Mouse (Mus musculus) cerebellum, adult 9-11 months (tissue): ENCODE results near the gene Olfr202.
"Not testable (repeated sequence)": the region's sequence is repeated elsewhere in the genome, so short reads cannot be mapped to it uniquely, and the experiment has no call there.

Source experiments
- DNase-seq: peaks from one replicate; pipeline ENCODE4 v3.0.0; 2022

Gene Olfr202

GRCm38 (mm10) chr16:59286693-59287092 lies at the start of gene Olfr202:
Gene Olfr202 (minus strand): TSS chr16:59286793.
- no peak for DNase-seq

- DNase-seq, result no peak
Measured at GRCm38 (mm10) chr16:59331038-59331437, 44.4 kb upstream of the Olfr202 start, which contains the start of gene Olfr205. Gene Olfr205 (minus strand): TSS chr16:59331138.

DNA sequence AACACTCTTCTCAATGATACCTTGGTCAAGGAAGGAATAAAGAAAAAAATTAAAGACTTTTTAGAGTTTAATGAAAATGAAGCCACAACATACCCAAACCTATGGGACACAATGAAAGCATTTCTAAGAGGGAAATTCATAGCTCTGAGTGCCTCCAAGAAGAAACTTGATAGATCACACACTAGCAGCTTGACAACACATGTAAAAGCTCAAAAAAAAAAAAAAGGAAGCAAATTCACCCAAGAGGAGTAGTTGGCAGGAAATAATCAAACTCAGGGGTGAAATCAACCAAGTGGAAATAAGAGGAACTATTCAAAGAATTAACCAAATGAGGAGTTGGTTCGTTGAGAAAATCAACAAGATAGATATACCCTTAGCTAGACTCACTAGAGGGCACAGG lies 36.7 kb upstream of the Olfr202 start:
- not testable (repeated sequence) for DNase-seq

GRCm38 (mm10) chr16:59318148-59318547 lies 31.6 kb upstream of the Olfr202 start, which contains the start of gene Olfr204:
Gene Olfr204 (minus strand): TSS chr16:59318248.
- DNase-seq, result no peak

DNA sequence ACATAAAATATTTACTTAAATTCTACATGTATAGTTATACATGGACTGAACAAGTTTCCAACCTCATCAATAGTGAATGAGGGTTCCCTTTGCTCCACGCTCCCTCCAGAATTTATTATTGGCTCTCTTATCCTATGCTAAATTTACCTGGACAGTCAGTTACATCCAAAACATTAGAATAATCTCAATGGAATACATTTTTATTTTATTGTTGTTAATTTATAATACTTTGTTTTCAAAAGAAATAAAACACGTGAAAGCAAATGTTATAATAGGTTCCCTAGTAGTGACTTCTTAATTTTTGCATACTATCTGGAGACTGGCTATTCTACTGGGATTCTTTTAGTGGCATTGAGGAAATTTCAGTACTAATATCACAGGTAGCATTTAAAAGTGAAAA lies 12.0 kb upstream of the Olfr202 start, which contains the start of gene Olfr203:
Olfr203 (plus strand) TSS at position 301 of the 400 bp plus-strand sequence.
- no peak for DNase-seq

DNA sequence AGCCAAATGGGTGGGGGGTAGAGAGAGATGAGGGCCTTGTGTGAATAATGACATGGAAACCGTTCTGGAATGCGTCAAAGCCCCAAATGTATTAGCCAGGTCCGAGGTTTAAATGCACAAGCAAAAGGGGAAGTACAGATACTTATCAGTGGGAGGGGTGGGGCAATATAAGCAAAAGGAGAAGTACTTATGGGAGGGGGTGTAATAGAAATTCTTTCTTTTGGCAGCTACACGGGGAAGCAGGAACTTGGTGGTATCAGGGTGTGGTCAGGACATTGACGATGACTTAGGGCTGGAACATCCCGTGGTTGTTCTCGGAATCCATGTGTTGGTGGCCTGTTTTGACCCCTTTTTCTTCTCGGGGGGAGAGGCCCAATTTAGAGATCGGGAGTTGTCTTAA lies 983 bp upstream of the Olfr202 start:
- DNase-seq, result not testable (repeated sequence)

DNA sequence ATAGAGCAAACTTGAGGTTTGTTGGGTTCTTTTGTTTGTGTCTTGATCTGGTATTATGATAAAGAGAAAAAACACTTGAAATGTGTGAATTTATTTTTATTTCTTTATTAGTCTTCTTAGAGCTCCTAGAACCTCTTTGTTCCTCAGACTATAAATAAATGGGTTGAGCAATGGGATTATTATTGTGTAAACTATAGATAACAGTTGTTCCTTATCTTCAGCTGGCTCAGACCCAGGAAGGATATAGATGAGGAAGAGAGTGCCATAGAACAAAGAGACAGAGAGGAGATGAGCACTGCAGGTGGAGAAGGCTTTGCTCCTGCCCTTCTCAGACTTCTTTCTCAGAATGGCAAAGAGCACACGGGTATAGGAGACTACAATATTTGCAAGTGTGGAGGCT lies 3.1 kb downstream of the Olfr202 start:
- no peak for DNase-seq

- DNase-seq, result no peak
Measured at GRCm38 (mm10) chr16:59280542-59280941, 6.1 kb downstream of the Olfr202 start.

- not testable (repeated sequence) for DNase-seq
Measured at GRCm38 (mm10) chr16:59272532-59272931, 14.1 kb downstream of the Olfr202 start, which contains the start of gene Olfr201. Gene Olfr201 (minus strand): TSS chr16:59272632.

GRCm38 (mm10) chr16:59269097-59269496 lies 17.5 kb downstream of the Olfr202 start:
- DNase-seq, result not testable (repeated sequence)

- DNase-seq, result no peak
Measured at GRCm38 (mm10) chr16:59249684-59250083, 36.9 kb downstream of the Olfr202 start.
